Mouse (Mus musculus): ENCODE measurements around the gene Bmp2k.

- TF ChIP-seq CTCF (IDR thresholded peaks at IDR 0.05) (no peak), EP300 (IDR thresholded peaks at IDR 0.05) (no peak)
These were observed 6.3 kb upstream of the Bmp2k start for GRCm38 (mm10) chr5:96991156-96991555.

Data from lung, postnatal 0 days (tissue).